Mouse (Mus musculus) forebrain, postnatal 0 days (tissue): Measurements from ENCODE around the gene I830077J02Rik. TPM values are rescaled to one million over a fixed set of nuclear protein-coding genes. Genes with fewer than 3 reads are reported as not detected.
A peak's percentile ranks its signal among the peaks of the same experiment; 100 is the strongest.

Source experiments
- ATAC-seq: fragments of 200-750 bp; cut with Nextera tagmentation; 2 replicates; pipeline ENCODE4 v1.8.0; 2017; ENCODE audit warnings: mild to moderate bottlenecking, moderate library complexity
- DNase-seq: peaks from one replicate; pipeline ENCODE4 v3.0.0-alpha.2; 2015
- H3K27ac ChIP-seq: fragments of 300-500 bp; sonication (generic); 2 replicates; pipeline ENCODE4 v1.5.1; 2014; ENCODE audit warnings: low read depth, mild to moderate bottlenecking, antibody characterized with exemption, low read length, moderate library complexity, mixed read lengths
- H3K27me3 ChIP-seq: fragments of 300-500 bp; sonication (generic); 2 replicates; pipeline ENCODE4 v1.6.1; 2014; ENCODE audit warnings: mild to moderate bottlenecking, low read length, mixed read lengths; ENCODE audit not compliant: insufficient read depth
- H3K36me3 ChIP-seq: fragments of 300-500 bp; sonication (generic); 2 replicates; pipeline ENCODE4 v1.6.1; 2014; ENCODE audit warnings: mild to moderate bottlenecking, moderate library complexity; ENCODE audit not compliant: insufficient read depth
- H3K4me1 ChIP-seq: fragments of 300-500 bp; sonication (generic); 2 replicates; pipeline ENCODE4 v1.6.1; 2014; ENCODE audit warnings: antibody characterized with exemption; ENCODE audit not compliant: insufficient read depth
- H3K4me2 ChIP-seq: fragments of 300-500 bp; sonication (generic); 2 replicates; pipeline ENCODE4 v1.6.1; 2014; ENCODE audit warnings: low read depth, mild to moderate bottlenecking, moderate library complexity
- H3K4me3 ChIP-seq: fragments of 300-500 bp; sonication (generic); 2 replicates; pipeline ENCODE4 v1.5.1; 2014; ENCODE audit warnings: low read depth, low read length, mixed read lengths
- H3K9ac ChIP-seq: fragments of 300-500 bp; sonication (generic); 2 replicates; pipeline ENCODE4 v1.6.1; 2014; ENCODE audit warnings: mild to moderate bottlenecking
- H3K9me3 ChIP-seq: fragments of 300-500 bp; sonication (generic); 2 replicates; pipeline ENCODE4 v1.6.1; 2016; ENCODE audit warnings: low read length
- CTCF ChIP-seq: sonication (generic); IDR thresholded peaks from 2 replicates; pipeline ENCODE4 v1.5.1; 2016; ENCODE audit warnings: antibody characterized with exemption, control low read depth, low read depth
- WGBS: fragments of 180-500 bp; shearing (Covaris S2); extraction: QIAGEN DNeasy Blood & Tissue Kit; methylation state at CpG from one replicate; pipeline ENCODE4 v1.1.7; 2014; 5-methylcytosine and 5-hydroxymethylcytosine counted together
- polyA plus RNA-seq: library from polyadenylated mRNA; unstranded; fragments of >200 nt; fragmentation: Nextera tagmentation; extraction: Ambion mirVana; gene quantifications from 2 replicates; pipeline ENCODE4 v1.2.1, GENCODE M21; 2015
- total RNA-seq: library from RNA; depleted of rRNA; stranded (reverse); fragments of >200 nt; gene quantifications from 2 replicates; pipeline ENCODE4 v1.2.3, GENCODE M21; 2014; rRNA removed

I830077J02Rik gene
- total RNA-seq (0.19 and 0.23 TPM in 2 replicates), polyA plus RNA-seq (0.22 and 0.35 TPM in 2 replicates)

DNA sequence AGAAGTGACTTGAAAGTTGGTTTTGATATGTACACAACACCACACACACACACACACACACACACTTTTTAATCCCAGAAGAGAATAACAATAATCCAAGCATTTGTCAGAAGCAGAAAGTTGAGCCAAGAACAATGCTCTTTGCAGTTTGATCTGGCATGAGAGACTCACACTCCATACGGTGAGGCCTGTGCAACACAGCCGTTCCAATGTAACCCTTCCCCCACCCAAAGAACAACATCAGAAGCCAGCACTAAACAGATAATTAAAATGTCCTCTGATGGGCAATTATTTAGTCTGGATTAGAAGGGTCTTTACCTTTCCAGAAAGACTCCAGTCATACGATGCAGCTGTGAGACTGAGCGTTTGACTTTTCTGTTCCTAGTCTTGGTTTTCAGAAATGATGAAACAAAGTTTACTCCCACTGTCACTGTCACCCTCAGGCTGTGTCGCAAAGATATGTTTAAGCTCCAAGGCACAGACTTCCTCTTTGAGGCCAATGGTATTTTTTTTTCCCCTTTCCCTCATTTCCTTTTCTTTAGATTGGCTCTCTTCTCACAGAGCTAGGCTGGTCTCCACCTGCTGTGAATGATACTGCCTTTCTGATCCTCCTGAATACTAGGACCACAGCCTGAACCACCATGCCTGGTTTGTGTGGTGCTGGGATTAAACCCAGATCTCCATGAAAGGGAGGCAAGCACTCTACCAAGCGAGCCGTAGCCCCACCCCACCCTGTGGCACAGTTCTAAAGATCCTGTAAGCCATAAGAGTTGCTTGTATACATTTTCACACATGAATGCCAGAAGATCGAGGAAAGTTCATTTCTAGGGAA, at the start of gene I830077J02Rik:
Gene I830077J02Rik (minus strand): TSS at position 425 of the 832 bp plus-strand sequence.
- Histone ChIP-seq H3K9me3 (no peaks in the 10 kb centered on the region), H3K27me3 (no peaks in the 10 kb centered on the region), H3K9ac (no peak within 1 kb of the TSS), H3K4me3 (no peak within 1 kb of the TSS), H3K4me2 (no peak within 1 kb of the TSS), H3K4me1 (no peaks in the 10 kb centered on the region), H3K27ac (no peak within 1 kb of the TSS), H3K36me3 (0 out of 2 replicates have a peak, but pooled peaks cover 2% of the 10 kb centered on the region)
- WGBS = 80% methylated on average over 8 of the region's 8 CpGs
- DNase-seq = no peak
- no peak; the same call in 1 of the 2 replicates for ATAC-seq
- TF ChIP-seq CTCF = no peak

DNA sequence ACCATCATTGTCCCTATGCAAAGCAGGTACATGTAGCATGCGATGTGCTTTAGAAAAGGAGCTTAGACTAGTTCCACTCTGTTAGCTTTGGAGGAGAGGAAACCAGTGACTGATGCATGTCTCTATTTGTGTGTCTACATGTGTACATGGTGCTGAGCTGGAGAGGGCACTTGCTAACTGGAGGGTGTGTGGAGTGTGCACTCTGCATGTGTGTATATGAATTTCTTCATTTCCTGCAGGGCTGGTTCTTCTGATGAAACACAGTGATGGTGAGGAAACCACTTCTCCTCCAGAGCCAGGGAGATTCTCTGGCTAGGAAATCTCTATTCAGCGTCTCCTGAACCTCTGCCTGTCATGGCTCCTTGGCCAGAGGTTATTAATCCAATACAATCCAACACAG, 41.7 kb upstream of the I830077J02Rik start:
- H3K4me2 ChIP-seq = no peak overlapping the region
- H3K9me3 ChIP-seq = no peaks in the 10 kb centered on the region
- no peaks in the 10 kb centered on the region for H3K27me3 ChIP-seq
- TF ChIP-seq CTCF = no peak
- no peak overlapping the region for H3K27ac ChIP-seq
- H3K9ac ChIP-seq = no peak overlapping the region
- no peak for ATAC-seq
- no peaks in the 10 kb centered on the region for H3K4me1 ChIP-seq
- no peak for DNase-seq
- no peak overlapping the region for H3K4me3 ChIP-seq
- whole genome bisulfite sequencing = 94% methylated on average over 2 of the region's 2 CpGs
- H3K36me3 ChIP-seq = peaks cover 11% of the 10 kb centered on the region

DNA sequence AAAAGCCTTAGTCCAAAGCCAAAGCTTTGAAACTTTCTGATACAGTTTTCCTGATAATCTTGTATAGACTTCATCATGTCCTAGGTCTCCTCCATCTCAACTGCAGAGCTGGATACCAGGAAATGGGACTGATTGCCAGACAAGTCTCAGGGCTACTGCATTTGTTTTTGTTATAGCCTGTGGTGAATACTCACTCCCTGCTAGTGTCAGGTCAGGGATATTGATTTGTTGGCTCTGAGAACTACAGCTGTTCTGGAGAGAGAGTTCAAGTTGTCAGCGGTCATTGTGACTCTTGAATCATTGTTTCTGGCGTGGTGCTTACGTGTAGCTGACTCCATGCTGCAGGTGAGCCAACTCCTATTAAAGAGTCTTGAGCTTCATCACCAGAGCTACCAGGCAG, 40.9 kb upstream of the I830077J02Rik start, which contains the start of gene Ovgp1:
Gene Ovgp1 (plus strand): TSS at position 301 of the 400 bp plus-strand sequence.
- H3K27me3 ChIP-seq = no peaks in the 10 kb centered on the region
- no peak for DNase-seq
- no peak within 1 kb of the TSS for H3K4me3 ChIP-seq
- 80% methylated on average over 3 of the region's 3 CpGs for WGBS
- peaks cover 18% of the 10 kb centered on the region for H3K36me3 ChIP-seq
- no peak for ATAC-seq
- no peaks in the 10 kb centered on the region for H3K9me3 ChIP-seq
- no peak for TF ChIP-seq CTCF
- no peak within 1 kb of the TSS for H3K4me2 ChIP-seq
- H3K4me1 ChIP-seq = no peaks in the 10 kb centered on the region
- no peak within 1 kb of the TSS for H3K9ac ChIP-seq
- H3K27ac ChIP-seq = no peak within 1 kb of the TSS

DNA sequence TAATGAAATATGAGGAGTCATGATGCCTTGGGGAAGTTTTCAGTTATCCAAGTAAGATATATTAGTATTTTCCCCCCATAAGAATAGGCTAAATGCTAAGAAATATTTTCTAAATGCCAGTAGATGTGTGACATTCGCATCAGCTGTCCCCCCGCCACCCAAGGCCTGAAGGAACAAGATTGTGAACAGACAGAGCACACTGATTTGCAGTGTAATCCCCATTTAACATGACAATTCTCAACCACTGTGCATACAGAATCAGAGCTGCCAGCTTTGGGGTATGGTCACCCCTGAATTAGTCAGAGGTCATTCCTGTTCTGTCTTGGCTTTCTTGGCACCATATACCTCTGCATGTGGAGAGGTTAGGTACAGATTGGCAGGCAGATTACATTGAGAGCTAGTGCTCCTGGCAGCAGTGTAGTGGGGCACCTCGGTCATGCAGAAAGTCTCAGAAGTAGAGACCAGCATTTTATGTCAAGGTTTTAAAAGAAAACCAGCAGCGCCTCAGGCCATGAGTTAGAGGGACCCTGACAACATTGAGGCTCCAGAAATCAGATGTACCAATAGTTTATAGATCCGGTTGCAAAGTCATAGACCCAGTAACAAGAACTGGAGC, 39.5 kb upstream of the I830077J02Rik start:
- no peak overlapping the region for H3K4me2 ChIP-seq
- H3K27me3 ChIP-seq = no peaks in the 10 kb centered on the region
- no peak overlapping the region for H3K9ac ChIP-seq
- H3K27ac ChIP-seq = no peak overlapping the region
- no peak for TF ChIP-seq CTCF
- DNase-seq (no peak), ATAC-seq (no peak)
- no peaks in the 10 kb centered on the region for H3K9me3 ChIP-seq
- no peaks in the 10 kb centered on the region for H3K4me1 ChIP-seq
- peaks cover 33% of the 10 kb centered on the region for H3K36me3 ChIP-seq
- 88% methylated on average over 5 of the region's 5 CpGs for WGBS
- no peak overlapping the region for H3K4me3 ChIP-seq

DNA sequence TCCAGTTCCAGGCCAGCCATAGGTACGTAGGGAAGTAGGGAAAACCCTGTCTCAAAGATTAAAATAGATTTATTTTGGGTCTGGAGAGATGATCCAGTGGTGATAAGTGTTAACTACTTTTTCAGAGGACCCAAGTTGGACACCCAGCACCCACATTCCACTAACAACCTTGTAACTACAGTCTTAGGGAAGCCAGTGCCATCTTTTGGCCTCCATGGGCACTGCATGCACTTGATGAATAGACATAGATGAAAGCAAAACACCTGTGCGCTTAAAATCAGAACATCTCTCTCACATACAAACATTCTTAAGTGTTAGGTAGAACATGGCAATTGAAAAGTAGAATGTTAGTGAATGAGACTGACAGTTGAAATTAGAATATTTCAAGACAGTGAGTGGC, 28.2 kb upstream of the I830077J02Rik start:
- Histone ChIP-seq H3K27ac (no peak overlapping the region), H3K9ac (no peak overlapping the region), H3K9me3 (no peaks in the 10 kb centered on the region), H3K4me1 (peaks cover 17% of the 10 kb centered on the region), H3K4me2 (peak overlapping the region; percentile 87; the same call in 1 of the 2 replicates), H3K36me3 (peaks cover 39% of the 10 kb centered on the region), H3K4me3 (no peak overlapping the region), H3K27me3 (no peaks in the 10 kb centered on the region)
- 87% methylated on average over 2 of the region's 2 CpGs for WGBS
- peak; percentile 53 for TF ChIP-seq CTCF
- DNase-seq (no peak), ATAC-seq (no peak)

DNA sequence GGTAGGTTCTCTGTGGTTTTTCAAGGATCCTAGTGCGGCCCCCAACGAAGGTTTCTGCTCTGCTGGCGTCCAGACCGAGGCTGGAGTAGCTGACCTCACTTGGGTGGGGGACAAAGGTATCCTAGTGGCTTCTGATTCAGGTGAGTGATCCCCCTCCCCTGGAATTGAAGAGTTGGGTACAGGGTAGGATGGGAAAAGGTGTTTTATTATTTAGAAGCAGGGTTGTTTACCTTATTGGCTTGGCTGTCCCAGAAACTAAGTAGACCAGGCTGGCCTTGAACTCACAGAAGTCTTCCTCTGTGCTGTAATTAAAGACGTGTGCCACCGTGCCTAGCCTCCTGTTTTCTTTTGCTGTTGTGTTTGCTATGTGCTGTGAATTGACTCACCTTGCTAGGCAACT, 27.5 kb upstream of the I830077J02Rik start, which contains the start of gene Atp5f1:
Gene Atp5f1 (minus strand): TSS at position 101 of the 400 bp plus-strand sequence.
- ATAC-seq = no peak
- 8% methylated on average over 6 of the region's 6 CpGs for WGBS

DNA sequence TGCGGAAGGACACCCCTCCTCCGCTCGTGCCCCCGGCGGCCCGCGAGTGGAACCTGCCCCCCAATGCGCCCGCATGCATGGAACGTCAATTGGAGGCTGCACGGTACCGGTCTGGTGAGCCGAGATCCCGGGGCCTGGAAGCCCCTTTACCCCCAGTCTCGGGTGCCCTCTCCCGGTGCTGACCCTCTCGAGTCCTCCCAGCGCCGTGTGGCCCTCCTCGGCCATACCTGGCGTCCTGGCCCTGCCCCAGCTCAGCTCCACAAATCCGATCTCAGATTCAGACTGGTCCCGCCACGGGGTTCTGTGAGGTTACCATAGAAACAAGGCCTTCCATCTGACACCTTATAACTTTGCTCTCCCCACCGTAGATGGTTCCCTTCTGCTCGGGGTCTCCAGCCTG, 27.1 kb upstream of the I830077J02Rik start:
- WGBS = under 1% methylated on average over 26 of the region's 26 CpGs
- H3K9ac ChIP-seq = peak overlapping the region; percentile 91
- H3K4me1 ChIP-seq = peaks cover 17% of the 10 kb centered on the region
- H3K27ac ChIP-seq = peak overlapping the region; percentile 84
- no peak for TF ChIP-seq CTCF
- no peaks in the 10 kb centered on the region for H3K9me3 ChIP-seq
- peak; percentile 54 for ATAC-seq
- no peak for DNase-seq
- peaks cover 36% of the 10 kb centered on the region for H3K36me3 ChIP-seq
- no peaks in the 10 kb centered on the region for H3K27me3 ChIP-seq
- H3K4me3 ChIP-seq = peak overlapping the region; percentile 77
- H3K4me2 ChIP-seq = peak overlapping the region; percentile 87

More for the DNA sequence above, 27.5 kb upstream of the I830077J02Rik start, which contains the start of gene Atp5f1:
- Histone ChIP-seq H3K27me3 (no peaks in the 10 kb centered on the region), H3K4me2 (peak within 1 kb of the TSS; percentile 87), H3K4me3 (peak within 1 kb of the TSS; percentile 77), H3K27ac (peak within 1 kb of the TSS; percentile 93), H3K4me1 (peaks cover 17% of the 10 kb centered on the region), H3K9ac (peak within 1 kb of the TSS; percentile 97), H3K9me3 (no peaks in the 10 kb centered on the region), H3K36me3 (peaks cover 36% of the 10 kb centered on the region)
- DNase-seq = no peak
- no peak for TF ChIP-seq CTCF
